Mouse (Mus musculus) lung, postnatal 0 days (tissue): Measurements from ENCODE around the gene Flot2. TPM values are rescaled to one million over a fixed set of nuclear protein-coding genes. Genes with fewer than 3 reads are reported as not detected.
A peak's percentile ranks its signal among the peaks of the same experiment; 100 is the strongest.

Experiments used
- ATAC-seq: fragments of 200-750 bp; cut with Nextera tagmentation; 2 replicates; pipeline ENCODE4 v1.8.0; 2017; ENCODE audit warnings: moderate library complexity
- DNase-seq: peaks from one replicate; pipeline ENCODE4 v3.0.0-alpha.2; 2016; ENCODE audit warnings: low spot score
- H3K27ac ChIP-seq: fragments of 300-500 bp; sonication (generic); 2 replicates; pipeline ENCODE4 v1.5.1; 2014; ENCODE audit warnings: antibody characterized with exemption, mild to moderate bottlenecking, low read length, mixed read lengths
- H3K27me3 ChIP-seq: fragments of 300-500 bp; sonication (generic); replicated peaks from 2 replicates; pipeline ENCODE4 v1.6.1; 2014; ENCODE audit warnings: low read length, mixed read lengths; ENCODE audit not compliant: insufficient read depth
- H3K36me3 ChIP-seq: fragments of 300-500 bp; sonication (generic); 2 replicates; pipeline ENCODE4 v1.6.1; 2014; ENCODE audit warnings: low read length, mixed read lengths; ENCODE audit not compliant: insufficient read depth
- H3K4me1 ChIP-seq: fragments of 300-500 bp; sonication (generic); 2 replicates; pipeline ENCODE4 v1.6.1; 2014; ENCODE audit warnings: antibody characterized with exemption, low read depth, low read length, mixed read lengths; ENCODE audit not compliant: insufficient read depth
- H3K4me2 ChIP-seq: fragments of 300-500 bp; sonication (generic); replicated peaks from 2 replicates; pipeline ENCODE4 v1.6.1; 2014; ENCODE audit warnings: low read depth, mild to moderate bottlenecking, low read length, moderate library complexity, mixed read lengths
- H3K4me3 ChIP-seq: fragments of 300-500 bp; sonication (generic); 2 replicates; pipeline ENCODE4 v1.5.1; 2014; ENCODE audit warnings: low read depth, low read length
- H3K9ac ChIP-seq: fragments of 300-500 bp; sonication (generic); replicated peaks from 2 replicates; pipeline ENCODE4 v1.6.1; 2014; ENCODE audit warnings: low read depth, mild to moderate bottlenecking
- H3K9me3 ChIP-seq: fragments of 300-500 bp; sonication (generic); 2 replicates; pipeline ENCODE4 v1.6.1; 2016; ENCODE audit warnings: low read length, mixed read lengths
- CTCF ChIP-seq: IDR thresholded peaks from 2 replicates; pipeline ENCODE4 v1.5.1; 2016; ENCODE audit warnings: antibody characterized with exemption, mild to moderate bottlenecking
- EP300 ChIP-seq: IDR thresholded peaks from 2 replicates; pipeline ENCODE4 v1.6.1; 2016; ENCODE audit warnings: antibody characterized with exemption, mild to moderate bottlenecking, control low read depth
- WGBS: fragments of 180-500 bp; shearing (Covaris S2); extraction: QIAGEN DNeasy Blood & Tissue Kit; methylation state at CpG from one replicate; pipeline ENCODE4 v1.1.7; 2014; 5-methylcytosine and 5-hydroxymethylcytosine counted together
- polyA plus RNA-seq: library from polyadenylated mRNA; unstranded; fragments of >200 nt; fragmentation: Nextera tagmentation; extraction: Ambion mirVana; gene quantifications from 2 replicates; pipeline ENCODE4 v1.2.1, GENCODE M21; 2015

Flot2 gene
- polyA plus RNA-seq, 1 experiment from 2014 or later = 55.6 TPM

- 90% methylated on average over 8 of the region's 8 CpGs for WGBS
- DNase-seq = no peak
- Histone ChIP-seq H3K9me3 (no peaks in the 10 kb centered on the region), H3K4me2 (no peak overlapping the region), H3K4me3 (no peak overlapping the region), H3K9ac (no peak overlapping the region), H3K4me1 (peaks cover 7% of the 10 kb centered on the region), H3K36me3 (peaks cover 20% of the 10 kb centered on the region), H3K27ac (no peak overlapping the region), H3K27me3 (no peaks in the 10 kb centered on the region)
- no peak for ATAC-seq
- TF ChIP-seq CTCF (no peak), EP300 (no peak)
These were observed 8.5 kb upstream of the Flot2 start for GRCm38 (mm10) chr11:78029240-78029639.

GRCm38 (mm10) chr11:78030600-78030999, 7.1 kb upstream of the Flot2 start:
- Histone ChIP-seq H3K4me1 (peaks cover 7% of the 10 kb centered on the region), H3K9ac (no peak overlapping the region), H3K9me3 (no peaks in the 10 kb centered on the region), H3K4me3 (no peak overlapping the region), H3K36me3 (0 out of 2 replicates have a peak, but pooled peaks cover 12% of the 10 kb centered on the region), H3K4me2 (no peak overlapping the region), H3K27ac (no peak overlapping the region), H3K27me3 (no peaks in the 10 kb centered on the region)
- DNase-seq = no peak
- TF ChIP-seq CTCF = no peak
- TF ChIP-seq EP300 = no peak
- 63% methylated on average over 2 of the region's 2 CpGs for WGBS
- ATAC-seq = no peak

- Histone ChIP-seq H3K4me2 (peak overlapping the region; percentile 99), H3K27ac (no peak overlapping the region), H3K4me1 (peaks cover 7% of the 10 kb centered on the region), H3K9ac (no peak overlapping the region), H3K4me3 (peak overlapping the region; percentile 61), H3K36me3 (0 out of 2 replicates have a peak, but pooled peaks cover 8% of the 10 kb centered on the region), H3K9me3 (no peaks in the 10 kb centered on the region), H3K27me3 (no peaks in the 10 kb centered on the region)
- WGBS = 38% methylated on average over 6 of the region's 6 CpGs
- ATAC-seq (no peak), DNase-seq (peak; percentile 25)
- TF ChIP-seq EP300 (no peak), CTCF (no peak)
These were observed 6.3 kb upstream of the Flot2 start for GRCm38 (mm10) chr11:78031389-78031788.

GRCm38 (mm10) chr11:78031947-78032808, 5.6 kb upstream of the Flot2 start, which contains the start of gene Dhrs13:
Gene Dhrs13 (plus strand): TSS chr11:78032280.
- Histone ChIP-seq H3K9ac (peak within 1 kb of the TSS; percentile 51), H3K36me3 (0 out of 2 replicates have a peak, but pooled peaks cover 5% of the 10 kb centered on the region), H3K4me1 (peaks cover 7% of the 10 kb centered on the region), H3K9me3 (no peaks in the 10 kb centered on the region), H3K27ac (peak within 1 kb of the TSS; percentile 79), H3K4me2 (peak within 1 kb of the TSS; percentile 99), H3K27me3 (no peaks in the 10 kb centered on the region), H3K4me3 (peak within 1 kb of the TSS; percentile 61)
- DNase-seq (peak; percentile 97), ATAC-seq (peak; percentile 93)
- TF ChIP-seq CTCF (peak; percentile 92), EP300 (no peak)
- under 1% methylated on average over 83 of the region's 96 CpGs for whole genome bisulfite sequencing

GRCm38 (mm10) chr11:78032809-78033195, 4.9 kb upstream of the Flot2 start:
- Histone ChIP-seq H3K9ac (peak overlapping the region; percentile 51), H3K36me3 (no peaks in the 10 kb centered on the region), H3K27ac (peak overlapping the region; percentile 79), H3K27me3 (no peaks in the 10 kb centered on the region), H3K4me2 (peak overlapping the region; percentile 99), H3K9me3 (no peaks in the 10 kb centered on the region), H3K4me3 (peak overlapping the region; percentile 61), H3K4me1 (peaks cover 10% of the 10 kb centered on the region)
- DNase-seq = peak; percentile 28
- 10% methylated on average over 5 of the region's 5 CpGs for WGBS
- no peak for ATAC-seq
- TF ChIP-seq EP300 (no peak), CTCF (no peak)

- H3K27me3 ChIP-seq = no peaks in the 10 kb centered on the region
- H3K4me1 ChIP-seq = peaks cover 15% of the 10 kb centered on the region
- H3K36me3 ChIP-seq = no peaks in the 10 kb centered on the region
- no peak overlapping the region for H3K4me2 ChIP-seq
- TF ChIP-seq CTCF = no peak
- TF ChIP-seq EP300 = no peak
- DNase-seq (no peak), ATAC-seq (no peak)
- no peaks in the 10 kb centered on the region for H3K9me3 ChIP-seq
- no peak overlapping the region for H3K27ac ChIP-seq
- no peak overlapping the region for H3K9ac ChIP-seq
- H3K4me3 ChIP-seq = no peak overlapping the region
- 93% methylated on average over 23 of the region's 23 CpGs for WGBS
These were observed 3.7 kb upstream of the Flot2 start for GRCm38 (mm10) chr11:78033931-78034617.
